Mouse (Mus musculus) thymus, adult 2 months (tissue): Measurements from ENCODE around the gene Gm28230. TPM values are rescaled to one million over a fixed set of nuclear protein-coding genes. Genes with fewer than 3 reads are reported as not detected.

ENCODE experiments used
- DNase-seq: peaks from one replicate; pipeline ENCODE4 v3.0.0; 2021
- H3K27ac ChIP-seq: fragments of 200-500 bp; 2 replicates; pipeline ENCODE4 v1.5.1; 2012; ENCODE audit warnings: low read length, control low read depth; ENCODE audit not compliant: control insufficient read depth, insufficient read depth
- H3K27me3 ChIP-seq: fragments of 200-500 bp; 2 replicates; pipeline ENCODE4 v1.6.1; 2012; ENCODE audit warnings: mild to moderate bottlenecking, low read length, moderate library complexity, mixed read lengths; ENCODE audit not compliant: control insufficient read depth, insufficient read depth
- H3K36me3 ChIP-seq: fragments of 200-500 bp; 2 replicates; pipeline ENCODE4 v1.6.1; 2012; ENCODE audit warnings: mild to moderate bottlenecking, low read length, moderate library complexity; ENCODE audit not compliant: control insufficient read depth, insufficient read depth
- H3K4me1 ChIP-seq: fragments of 200-500 bp; replicated peaks from 2 replicates; pipeline ENCODE4 v1.6.1; 2012; ENCODE audit warnings: low read length; ENCODE audit not compliant: control insufficient read depth, insufficient read depth
- H3K4me3 ChIP-seq: fragments of 200-500 bp; 2 replicates; pipeline ENCODE4 v1.5.1; 2012; ENCODE audit warnings: mild to moderate bottlenecking, low read length, control low read depth, moderate library complexity; ENCODE audit not compliant: control insufficient read depth, insufficient read depth
- CTCF ChIP-seq: fragments of 200-500 bp; IDR thresholded peaks from 2 replicates; pipeline ENCODE4 v1.5.1; 2012; ENCODE audit warnings: mild to moderate bottlenecking, control low read depth, low read length, moderate library complexity, borderline replicate concordance; ENCODE audit not compliant: control insufficient read depth, poor library complexity, insufficient read depth; ENCODE audit errors: extremely low read depth
- POLR2A ChIP-seq: fragments of 200-500 bp; IDR thresholded peaks from 2 replicates; pipeline ENCODE4 v1.6.1; 2012; ENCODE audit warnings: mild to moderate bottlenecking, low read length, control low read depth, moderate library complexity; ENCODE audit not compliant: control insufficient read depth, poor library complexity, insufficient read depth; ENCODE audit errors: extremely low read depth
- WGBS: fragments of 180-500 bp; shearing (Covaris S2); methylation state at CpG from one replicate; pipeline ENCODE4 v1.1.7; 2018; 5-methylcytosine and 5-hydroxymethylcytosine counted together
- polyA plus RNA-seq: library from polyadenylated mRNA; depleted of rRNA; stranded (reverse); fragments of >200 nt; gene quantifications from 2 replicates; pipeline ENCODE4 v1.2.3, GENCODE M21; 2012

Gm28230 gene
- polyA plus RNA-seq, 1 experiment = 0.31 TPM

DNA sequence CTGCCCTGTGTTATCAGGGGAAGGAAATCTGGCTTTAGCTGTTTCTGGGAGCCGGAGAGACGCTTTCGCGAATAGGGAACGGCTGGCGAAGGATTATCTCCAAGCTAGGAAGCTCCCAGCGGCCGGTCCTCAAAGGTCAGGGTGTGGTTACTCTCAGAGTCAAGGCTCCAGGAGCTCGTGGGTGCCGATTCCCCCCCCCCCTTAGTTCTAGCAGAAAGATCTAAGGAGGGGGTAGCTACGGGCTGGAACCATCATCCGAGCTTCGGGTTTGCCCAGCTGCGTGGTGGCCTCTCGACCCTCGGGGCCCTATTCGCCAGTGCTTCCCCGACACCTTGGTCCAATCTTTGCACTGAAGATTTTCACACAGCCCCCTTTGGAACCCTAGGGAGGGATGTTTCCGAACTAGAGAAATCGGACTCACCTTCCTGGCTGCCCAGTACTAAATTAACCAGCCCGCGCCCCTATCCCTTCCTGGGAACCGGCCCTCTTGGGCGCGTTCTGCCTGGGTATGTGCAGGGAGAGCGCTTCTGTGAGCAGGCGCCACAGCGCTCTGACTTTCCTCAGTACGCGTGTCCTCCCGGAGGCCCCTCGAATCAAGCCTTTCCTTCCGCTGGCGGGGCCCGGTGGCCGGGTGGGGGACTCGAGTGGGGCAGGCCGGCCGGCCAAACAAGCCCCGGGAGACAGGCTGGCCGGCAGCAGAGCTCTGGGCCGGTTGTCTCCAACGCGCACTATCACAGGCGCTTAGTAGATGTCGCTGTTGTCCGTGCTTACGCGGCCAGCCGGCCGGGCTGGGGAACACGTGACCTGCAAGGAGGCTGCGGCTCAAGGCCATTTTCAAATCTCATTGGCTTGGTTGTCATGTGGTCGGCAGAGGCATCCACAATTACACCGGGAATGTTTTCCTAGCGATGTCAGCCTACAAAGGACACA is 35.2 kb upstream of the Gm28230 start, which contains the start of gene Hoxd10:
Gene Hoxd10 (plus strand): TSS at position 903 of the 930 bp plus-strand sequence.
- no peak for DNase-seq
- WGBS = 9% methylated on average over 56 of the region's 56 CpGs
- peaks cover 40% of the 10 kb centered on the region for H3K27me3 ChIP-seq

DNA sequence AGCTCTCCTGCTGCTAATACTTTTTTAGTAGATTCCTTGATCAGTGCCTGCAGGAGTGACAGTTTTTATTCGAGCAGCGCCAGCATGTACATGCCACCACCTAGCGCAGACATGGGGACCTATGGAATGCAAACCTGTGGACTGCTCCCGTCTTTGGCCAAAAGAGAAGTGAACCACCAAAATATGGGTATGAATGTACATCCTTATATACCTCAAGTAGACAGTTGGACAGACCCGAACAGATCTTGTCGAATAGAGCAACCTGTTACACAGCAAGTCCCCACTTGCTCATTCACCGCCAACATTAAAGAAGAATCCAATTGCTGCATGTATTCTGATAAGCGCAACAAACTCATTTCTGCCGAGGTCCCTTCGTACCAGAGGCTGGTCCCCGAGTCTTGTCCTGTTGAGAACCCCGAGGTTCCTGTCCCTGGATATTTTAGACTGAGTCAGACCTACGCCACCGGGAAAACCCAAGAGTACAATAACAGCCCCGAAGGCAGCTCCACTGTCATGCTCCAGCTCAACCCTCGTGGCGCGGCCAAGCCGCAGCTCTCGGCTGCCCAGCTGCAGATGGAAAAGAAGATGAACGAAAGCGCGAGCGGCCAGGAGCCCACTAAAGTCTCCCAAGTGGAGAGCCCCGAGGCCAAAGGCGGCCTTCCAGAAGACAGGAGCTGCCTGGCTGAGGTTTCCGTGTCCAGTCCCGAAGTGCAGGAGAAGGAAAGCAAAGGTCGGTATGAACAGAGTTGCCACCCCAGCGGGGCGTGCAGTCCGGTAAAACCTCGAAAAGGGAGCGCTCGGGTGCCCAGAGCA is 34.3 kb upstream of the Gm28230 start:
- H3K4me3 ChIP-seq = no peak overlapping the region

More for the DNA sequence above, 35.2 kb upstream of the Gm28230 start, which contains the start of gene Hoxd10:
- Histone ChIP-seq H3K27ac (no peak within 1 kb of the TSS), H3K4me3 (no peak within 1 kb of the TSS), H3K4me1 (no peaks in the 10 kb centered on the region), H3K36me3 (no peaks in the 10 kb centered on the region)
- TF ChIP-seq POLR2A (no peak), CTCF (no peak)

DNA sequence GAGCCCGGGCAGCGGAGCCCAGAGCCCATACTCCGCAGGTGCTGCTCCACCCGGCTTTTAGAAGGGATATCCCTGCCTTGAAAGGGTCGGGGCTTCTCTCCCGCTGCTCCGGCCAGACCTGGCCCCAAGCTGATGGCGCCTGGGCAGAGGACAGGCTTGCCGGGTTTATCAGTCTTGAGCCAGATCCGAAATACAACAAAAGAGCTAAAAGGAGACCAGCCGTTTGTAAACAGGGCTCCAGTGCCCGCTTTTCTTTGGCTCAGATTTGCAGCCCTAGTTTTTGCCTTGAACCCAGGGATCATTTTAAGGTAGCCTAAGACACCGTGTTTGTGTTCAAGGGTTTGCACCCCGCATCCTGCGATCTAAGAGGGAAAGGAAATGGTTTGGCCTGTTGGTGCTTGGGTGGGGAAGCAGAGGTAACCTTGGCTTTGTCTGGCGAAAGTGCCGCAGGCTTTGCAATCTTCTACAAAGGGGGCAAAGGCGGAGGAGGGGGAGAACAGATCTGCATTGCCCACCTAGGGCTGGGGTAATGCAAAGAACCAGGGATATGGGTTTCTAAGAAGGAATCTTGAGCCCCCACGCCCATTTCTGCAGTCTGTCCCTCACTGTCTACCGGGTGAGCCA is 33.6 kb upstream of the Gm28230 start:
- peaks cover 35% of the 10 kb centered on the region for H3K27me3 ChIP-seq
- no peak for TF ChIP-seq POLR2A
- no peak for TF ChIP-seq CTCF
- 6% methylated on average over 20 of the region's 20 CpGs for WGBS
- no peaks in the 10 kb centered on the region for H3K36me3 ChIP-seq
- H3K4me1 ChIP-seq = no peaks in the 10 kb centered on the region; the same call in 1 of the 2 replicates
- H3K4me3 ChIP-seq = no peak overlapping the region
- no peak for DNase-seq
- H3K27ac ChIP-seq = no peak overlapping the region

More for the DNA sequence above, 34.3 kb upstream of the Gm28230 start:
- no peak for TF ChIP-seq CTCF
- no peak for TF ChIP-seq POLR2A
- Histone ChIP-seq H3K27me3 (peaks cover 41% of the 10 kb centered on the region), H3K36me3 (no peaks in the 10 kb centered on the region), H3K4me1 (no peaks in the 10 kb centered on the region), H3K27ac (no peak overlapping the region)
- 9% methylated on average over 35 of the region's 35 CpGs for WGBS
- no peak for DNase-seq

DNA sequence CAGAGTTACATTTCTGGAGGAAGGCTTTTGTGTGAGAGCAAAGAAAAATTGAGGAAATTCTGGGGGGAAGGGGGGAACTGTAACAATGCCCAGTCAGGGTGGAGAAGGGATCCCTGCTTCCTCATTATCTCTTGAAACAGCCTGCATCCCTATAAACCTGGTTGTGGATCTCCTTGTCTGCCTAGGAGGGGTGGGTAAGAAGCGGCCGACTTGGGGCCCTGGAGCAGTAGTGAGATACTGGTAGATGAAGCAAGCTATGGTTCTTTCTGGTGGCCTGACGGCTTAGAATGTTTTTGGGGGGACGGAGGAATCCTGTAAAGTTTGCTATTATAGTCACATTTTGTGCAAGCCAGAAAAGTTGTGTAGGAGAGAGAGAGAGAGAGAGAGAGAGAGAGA is 33.1 kb upstream of the Gm28230 start:
- Histone ChIP-seq H3K27me3 (peaks cover 36% of the 10 kb centered on the region), H3K36me3 (no peaks in the 10 kb centered on the region), H3K4me3 (no peak overlapping the region), H3K27ac (no peak overlapping the region), H3K4me1 (no peaks in the 10 kb centered on the region; the same call in 1 of the 2 replicates)
- no peak for TF ChIP-seq POLR2A
- TF ChIP-seq CTCF = no peak
- no peak for DNase-seq
- WGBS = 19% methylated on average over 4 of the region's 4 CpGs

DNA sequence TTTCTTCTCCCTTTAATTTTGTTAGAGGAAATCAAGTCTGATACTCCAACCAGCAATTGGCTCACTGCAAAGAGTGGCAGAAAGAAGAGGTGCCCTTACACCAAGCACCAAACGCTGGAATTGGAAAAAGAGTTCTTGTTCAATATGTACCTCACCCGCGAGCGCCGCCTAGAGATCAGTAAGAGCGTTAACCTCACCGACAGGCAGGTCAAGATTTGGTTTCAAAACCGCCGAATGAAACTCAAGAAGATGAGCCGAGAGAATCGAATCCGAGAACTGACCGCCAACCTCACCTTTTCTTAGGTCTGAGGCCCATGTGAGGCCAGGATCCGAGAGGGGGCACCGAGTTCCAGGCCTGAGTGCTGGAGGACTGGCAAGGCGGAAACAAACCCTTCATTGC is 32.5 kb upstream of the Gm28230 start:
- Histone ChIP-seq H3K4me3 (no peak overlapping the region), H3K36me3 (no peaks in the 10 kb centered on the region), H3K27ac (no peak overlapping the region), H3K27me3 (peaks cover 35% of the 10 kb centered on the region), H3K4me1 (no peaks in the 10 kb centered on the region; the same call in 1 of the 2 replicates)
- DNase-seq = no peak
- WGBS = 10% methylated on average over 16 of the region's 16 CpGs
- TF ChIP-seq CTCF = no peak
- TF ChIP-seq POLR2A = no peak

DNA sequence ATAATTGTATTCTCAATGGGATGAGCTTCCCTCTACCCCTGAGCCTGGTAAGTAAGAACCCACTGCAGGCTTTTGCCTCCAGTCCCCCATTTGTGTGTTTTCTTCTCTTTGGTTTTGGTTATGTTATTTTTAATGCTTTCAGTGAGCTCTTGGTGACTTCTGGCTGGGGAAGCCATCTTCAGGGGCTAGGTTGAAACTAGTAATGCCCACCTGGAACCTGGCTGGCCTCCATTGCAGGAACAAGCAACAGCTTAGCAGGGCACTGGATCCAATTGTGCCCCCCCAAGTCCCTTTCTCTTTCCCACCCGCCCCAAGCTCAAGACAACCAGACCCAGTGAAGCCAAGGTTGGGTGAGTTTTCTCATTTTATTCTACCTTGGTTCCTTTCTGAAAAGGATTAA is 31.1 kb upstream of the Gm28230 start:
- no peaks in the 10 kb centered on the region; the same call in 1 of the 2 replicates for H3K4me1 ChIP-seq
- DNase-seq = no peak
- TF ChIP-seq POLR2A (no peak), CTCF (no peak)
- H3K27ac ChIP-seq = no peak overlapping the region
- no peaks in the 10 kb centered on the region for H3K36me3 ChIP-seq
- WGBS = 28% methylated on average over 1 of the region's 1 CpGs
- H3K4me3 ChIP-seq = no peak overlapping the region
- peaks cover 38% of the 10 kb centered on the region for H3K27me3 ChIP-seq
